Mouse (Mus musculus): ENCODE results near the gene Nme7.

Gene Nme7

DNA sequence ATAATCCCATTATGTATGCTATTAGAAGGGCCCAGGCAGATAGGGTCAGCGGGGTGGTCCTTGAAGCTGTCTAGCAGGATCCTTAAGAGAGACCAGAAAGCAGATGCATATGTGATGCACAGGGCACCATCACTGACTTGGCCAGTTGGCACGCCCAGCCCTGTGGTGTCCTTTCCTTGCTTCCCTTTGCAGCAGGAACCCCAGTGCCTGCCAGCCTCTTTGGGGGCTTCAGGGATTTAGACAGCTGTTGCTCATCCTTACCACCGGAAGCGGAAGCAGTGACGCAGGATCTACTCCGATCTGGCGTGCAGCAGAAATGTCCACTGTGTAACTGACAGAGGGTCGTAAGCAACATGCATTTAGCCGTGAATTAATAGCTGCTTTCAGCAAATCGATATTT, 163.5 kb downstream of the Nme7 start:
- no peak for DNase-seq

DNA sequence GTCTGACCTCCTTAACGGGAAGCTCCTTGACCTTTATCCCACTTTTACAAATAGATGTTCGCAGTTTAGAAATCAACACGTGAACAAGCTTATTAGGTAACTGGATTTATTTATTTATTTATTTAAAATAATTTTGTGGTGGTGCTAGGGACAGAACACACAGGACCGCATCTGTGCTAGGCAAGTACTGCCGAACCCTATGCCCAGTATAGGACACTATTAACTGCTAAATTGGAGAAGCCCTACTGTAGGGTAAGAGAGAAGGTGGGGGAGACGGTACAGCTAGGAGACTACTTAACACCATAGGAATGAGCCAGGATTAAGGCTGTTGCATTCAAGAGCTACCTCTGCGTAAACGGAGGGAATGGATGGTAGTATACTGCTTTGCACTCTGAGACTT, 164.4 kb downstream of the Nme7 start:
- peak in 1 of 2 experiments; percentile 35 for DNase-seq

DNA sequence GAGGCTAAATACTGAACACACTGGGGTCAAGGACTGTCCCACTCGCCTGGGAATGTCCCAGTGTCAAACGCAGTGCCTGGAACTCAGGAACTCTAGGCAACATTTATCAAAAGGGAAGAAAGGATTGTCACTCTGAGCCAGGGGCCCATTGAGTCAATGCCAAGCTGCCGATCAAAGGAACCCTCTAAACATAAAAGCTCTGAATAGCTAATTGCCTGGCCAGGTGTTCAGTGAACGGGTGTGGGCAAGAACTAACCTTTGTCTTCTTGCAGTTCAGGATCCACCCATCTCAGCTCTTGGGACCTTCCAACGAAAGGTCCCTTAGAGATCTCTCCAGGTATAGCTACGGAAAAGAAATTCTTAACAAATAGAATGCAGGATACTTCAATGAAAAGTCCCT, 167.1 kb downstream of the Nme7 start:
- DNase-seq = no peak

DNA sequence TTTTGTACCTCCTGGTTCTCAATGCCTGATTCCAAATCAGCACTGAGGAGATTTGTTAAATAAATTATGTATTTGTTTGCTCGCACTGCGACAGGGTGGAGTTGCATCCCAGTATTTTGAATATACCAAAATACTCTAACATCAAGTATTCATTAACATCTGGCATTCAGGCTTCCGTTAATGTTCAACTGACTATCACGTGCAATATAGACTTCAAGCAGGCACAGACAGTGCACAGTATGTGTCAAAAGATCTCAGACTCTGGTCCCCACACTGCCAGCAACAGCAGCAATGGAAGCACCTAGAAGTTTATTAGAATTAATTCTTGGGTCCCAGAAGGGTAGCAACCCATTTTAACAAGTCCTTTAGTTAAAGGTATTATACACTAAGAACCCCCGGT, 167.7 kb downstream of the Nme7 start:
- DNase-seq = peak in 1 of 2 experiments; percentile 80

DNA sequence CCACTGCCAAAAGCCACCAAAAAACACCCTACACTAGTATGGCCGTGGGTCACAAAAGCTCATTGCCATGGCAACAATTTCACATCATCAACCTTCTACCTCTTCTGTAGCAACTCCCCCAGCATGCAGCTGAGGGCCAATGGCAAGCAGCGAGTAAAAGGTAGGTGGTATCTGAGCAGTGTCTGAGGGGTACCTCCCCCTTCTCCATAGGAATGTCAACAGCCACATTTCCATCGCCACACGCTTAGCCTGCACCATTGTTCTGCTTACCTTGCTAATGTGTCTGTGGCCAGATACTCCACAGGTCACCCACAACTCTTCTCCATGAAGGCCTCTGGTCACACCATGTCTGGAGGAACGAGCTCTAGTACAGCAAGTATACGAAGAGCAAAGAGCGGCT, 169.5 kb downstream of the Nme7 start:
- no peak for DNase-seq

DNA sequence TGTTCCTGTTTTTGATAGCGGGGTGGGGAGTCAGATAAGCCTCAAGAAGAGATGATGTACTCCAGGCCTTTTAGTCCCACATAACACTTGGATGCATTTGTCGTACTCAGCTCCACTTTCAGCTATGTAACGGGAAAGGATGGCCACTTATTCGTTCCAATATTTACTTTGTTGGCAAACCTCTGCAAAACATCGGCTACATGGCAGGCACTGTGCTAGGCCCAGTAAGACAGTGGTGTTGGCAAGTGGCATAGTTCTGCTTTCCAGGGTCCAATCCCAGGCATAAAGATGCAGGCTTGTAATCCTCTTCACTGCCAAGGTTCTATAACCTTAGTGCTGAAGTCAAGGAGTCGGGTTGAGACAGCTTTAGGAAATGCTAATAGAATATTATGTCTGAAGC, 170.4 kb downstream of the Nme7 start:
- DNase-seq = no peak

DNA sequence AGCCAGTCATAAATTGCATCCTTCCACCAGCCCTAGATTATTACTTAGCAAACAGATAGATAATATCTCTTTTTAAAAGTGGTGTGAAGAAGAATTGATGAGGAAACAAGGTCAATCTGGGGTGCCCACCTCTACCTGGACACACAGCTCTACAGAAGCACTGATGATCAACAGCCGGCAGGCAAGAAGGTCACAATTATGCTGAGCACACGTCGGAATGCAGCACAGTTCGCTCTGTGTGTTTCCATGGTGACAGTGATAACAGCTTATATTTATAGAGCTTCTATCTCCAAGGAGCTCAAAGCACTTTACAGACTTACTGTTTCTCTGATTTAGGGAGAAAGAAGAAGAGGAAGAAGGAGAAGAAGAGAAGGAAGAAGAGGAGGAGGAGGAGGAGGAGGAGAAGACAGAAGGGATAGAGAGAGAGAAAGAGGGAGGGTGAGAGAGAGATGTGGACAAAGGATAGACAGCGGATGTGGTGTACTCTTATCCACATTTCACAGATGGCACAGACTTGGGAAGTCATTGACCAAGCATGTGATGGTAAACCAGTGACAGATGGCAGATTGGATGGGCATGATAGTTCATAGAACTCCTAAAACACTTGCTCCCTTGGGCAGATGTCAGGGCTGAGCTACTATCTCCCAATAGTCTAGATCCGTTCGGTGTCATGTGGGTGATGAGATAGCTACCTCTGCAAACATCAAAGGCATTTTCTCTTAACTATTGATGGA, 171.0 kb downstream of the Nme7 start:
- no peak for DNase-seq

DNA sequence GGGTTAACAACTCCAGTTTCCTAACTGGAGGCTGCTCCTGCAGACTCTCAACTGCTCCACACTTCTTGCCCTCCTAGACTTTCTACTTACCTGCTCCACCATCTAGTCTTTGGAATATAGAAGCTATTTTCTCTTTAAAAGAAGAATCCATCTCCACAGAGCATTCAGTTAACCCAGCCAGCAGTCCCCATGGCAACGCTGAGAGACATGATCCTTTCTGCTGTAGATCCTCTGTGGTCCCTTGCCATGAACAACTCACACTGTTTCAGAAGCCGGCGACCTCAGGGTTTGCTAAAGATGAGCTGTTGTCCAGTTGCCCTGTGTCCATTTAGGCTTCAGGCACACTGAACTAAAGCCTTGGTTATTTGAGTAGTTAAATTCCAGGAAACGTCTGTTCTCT, 172.0 kb downstream of the Nme7 start:
- DNase-seq = no peak

DNA sequence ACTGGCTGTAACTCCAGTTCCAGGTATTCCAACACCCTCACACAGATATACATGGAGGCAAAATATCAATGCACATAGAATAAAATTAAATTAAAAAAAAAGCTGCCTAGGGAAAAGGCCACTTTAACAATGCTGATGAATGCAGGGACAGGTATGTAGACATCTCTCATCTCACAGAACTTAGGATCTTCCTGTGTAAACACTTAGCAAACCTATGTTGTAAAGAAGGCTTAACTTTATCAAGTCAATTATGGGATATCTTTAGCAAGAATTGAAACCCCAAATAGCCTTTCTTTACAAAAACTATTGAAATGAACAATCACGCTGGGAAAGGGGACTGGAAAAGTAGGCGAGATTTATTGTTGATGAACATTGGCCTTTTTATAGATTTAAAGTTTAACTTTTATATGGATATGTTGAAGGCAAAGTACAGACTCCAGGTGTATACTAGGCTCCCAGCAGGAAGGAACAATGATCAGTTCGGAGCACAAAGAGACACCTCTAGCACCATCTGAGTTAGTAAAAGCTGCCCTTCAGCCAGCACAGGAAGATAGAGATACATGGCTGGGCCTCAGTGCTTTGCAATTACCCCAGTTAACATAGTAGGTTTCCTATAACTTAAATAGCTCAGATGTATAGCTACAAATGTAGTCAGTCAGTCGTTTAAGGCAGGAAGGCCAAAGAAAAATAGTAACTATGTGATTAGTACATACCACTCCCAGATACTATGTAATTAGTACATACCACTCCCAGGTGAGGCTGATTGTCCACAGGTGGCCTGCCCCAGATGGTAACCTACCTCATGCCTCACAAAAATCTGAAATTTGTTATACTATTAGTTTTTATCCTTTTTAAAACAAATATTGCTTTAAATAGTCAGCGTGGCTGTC, 177.1 kb downstream of the Nme7 start:
- no peak for DNase-seq

DNA sequence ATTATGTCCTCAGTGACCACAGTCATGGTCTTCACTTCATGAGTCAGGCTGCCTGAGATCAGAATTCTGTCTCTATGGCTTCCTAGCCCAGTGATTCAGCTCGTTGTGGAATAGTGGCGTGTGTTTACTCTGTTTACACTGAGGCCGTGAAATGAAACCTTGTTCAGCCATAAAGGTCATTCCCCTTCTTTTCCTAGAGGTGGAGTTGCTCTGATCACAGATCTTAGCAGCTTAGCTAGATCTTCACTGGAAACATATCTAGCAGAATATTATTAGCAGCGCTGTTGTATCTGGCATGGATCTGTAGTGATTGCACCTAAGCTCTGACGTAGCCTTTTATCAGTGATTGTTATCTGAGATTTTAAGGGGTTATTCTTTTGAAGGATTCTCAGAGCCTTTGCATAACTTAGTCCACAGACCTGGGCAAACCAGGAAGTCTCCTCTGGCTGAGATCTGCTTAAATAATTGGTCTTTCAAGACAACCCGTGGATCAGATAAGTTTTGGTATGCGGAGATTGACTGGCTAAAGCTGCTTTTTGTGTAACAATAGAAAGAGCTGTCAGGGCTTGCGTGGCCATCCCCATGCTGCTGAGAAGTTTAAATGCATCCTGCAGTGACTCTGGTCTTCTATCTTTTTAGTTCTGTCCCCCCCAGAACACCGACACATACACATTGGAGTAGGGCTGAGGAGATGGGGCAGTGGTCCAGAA, 177.9 kb downstream of the Nme7 start:
- no peak for DNase-seq

DNA sequence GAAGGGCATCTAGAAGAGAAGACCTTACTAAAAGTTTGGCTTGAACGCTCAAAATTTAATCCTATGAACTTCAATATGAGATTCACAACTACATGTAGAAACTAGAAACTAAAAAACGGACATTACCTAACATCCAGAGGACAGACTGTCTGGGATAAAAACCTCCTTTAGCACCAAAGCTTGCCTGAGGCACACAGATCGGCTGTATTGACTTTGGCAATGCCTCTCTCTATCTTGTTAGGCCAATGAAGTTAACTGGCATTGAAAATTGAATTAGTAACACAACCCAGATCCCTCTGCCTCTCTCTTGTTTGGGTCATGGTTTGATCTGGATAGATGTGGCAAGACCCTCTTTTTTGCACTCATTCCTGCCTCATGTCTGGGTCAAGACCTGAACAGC, 178.9 kb downstream of the Nme7 start:
- no peak for DNase-seq

DNA sequence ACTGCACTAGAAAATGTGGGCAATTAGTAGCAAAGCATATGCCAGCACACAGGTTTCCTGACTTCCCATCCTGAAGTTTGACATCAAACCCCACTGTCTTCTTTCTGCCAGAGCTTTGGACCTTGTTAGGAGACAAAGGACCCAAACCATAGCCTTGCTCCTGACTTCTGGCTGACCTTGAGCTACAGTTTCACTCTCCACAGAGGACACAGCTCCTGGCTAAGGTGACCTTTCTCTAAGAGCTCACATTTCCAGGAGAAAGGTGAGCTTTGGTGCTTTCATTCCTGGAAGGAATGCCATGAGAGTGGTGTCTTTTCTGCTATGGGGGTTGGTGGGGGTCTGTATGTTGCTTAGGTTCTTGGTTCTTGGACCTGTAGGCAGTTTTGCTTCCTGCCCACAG, 179.8 kb downstream of the Nme7 start:
- DNase-seq = no peak

Data from kidney, postnatal 36 days (tissue).